Mouse (Mus musculus): ENCODE data around the gene Kat2a. TPM values are rescaled to one million over a fixed set of nuclear protein-coding genes. Genes with fewer than 3 reads are reported as not detected.
A peak's percentile ranks its signal among the peaks of the same experiment; 100 is the strongest.

Gene Kat2a
- total and polyA plus RNA-seq, 3 experiments, result 59.6 to 143 (median 63.7) TPM

GRCm38 (mm10) chr11:100714534-100714915, 2.3 kb upstream of the Kat2a start:
- Histone ChIP-seq H3K4me3 (ENCODE audit: control insufficient read depth in 1 of 2, insufficient read depth in 1 of 2, low read depth in 2 of 2, low read length in 2 of 2) (peak overlapping the region in 1 of 2 experiments; percentile 32; a peak in 3 of 4 replicates), H3K27ac (ENCODE audit: control insufficient read depth, low read depth, low read length) (peak overlapping the region; percentile 77), H3K4me1 (ENCODE audit: control insufficient read depth in 1 of 2, insufficient read depth in 2 of 2, low read length in 2 of 2) (peaks cover 5 to 27% of the 10 kb centered on the region in 2 experiments; a peak in 3 of 4 replicates), H3K9me3 (replicated peaks; ENCODE audit: insufficient read depth, low read length) (no peaks in the 10 kb centered on the region), H3K27me3 (ENCODE audit: control insufficient read depth in 1 of 2, insufficient read depth in 2 of 2, low read length in 2 of 2) (no peaks in the 10 kb centered on the region), H3K79me2 (ENCODE audit: control insufficient read depth, insufficient read depth, low read length, poor library complexity) (peaks cover 14% of the 10 kb centered on the region), H3K36me3 (ENCODE audit: control insufficient read depth in 1 of 2, insufficient read depth in 2 of 2, low read length in 2 of 2) (peaks cover 6 to 28% of the 10 kb centered on the region in 2 experiments), H3K9ac (ENCODE audit: control insufficient read depth, low read depth, low read length, poor library complexity, severe bottlenecking) (peak overlapping the region; percentile 64; the same call in 1 of the 2 replicates)
- peak; percentile 88 for DNase-seq (ENCODE audit: low read depth, low spot score)
- TF ChIP-seq RAD21 (IDR thresholded peaks at IDR 0.05; ENCODE audit: low read depth, low read length) (peak; percentile 81), MEF2A (IDR thresholded peaks at IDR 0.05; ENCODE audit: extremely low read depth, insufficient replicate concordance, low read depth, low read length, poor library complexity, severe bottlenecking) (no peak), ETS1 (IDR thresholded peaks at IDR 0.05; ENCODE audit: low read depth, low read length) (0 out of 2 replicates have a peak, but pooled peaks have one; percentile 43), E2F4 (IDR thresholded peaks at IDR 0.05; ENCODE audit: borderline replicate concordance, low read depth, low read length) (no peak), CHD2 (IDR thresholded peaks at IDR 0.05; ENCODE audit: low read length) (no peak), NELFE (IDR thresholded peaks at IDR 0.05; ENCODE audit: low read depth, low read length) (no peak), CHD1 (IDR thresholded peaks at IDR 0.05; ENCODE audit: low read depth, low read length) (no peak), KAT2A (conservative IDR thresholded peaks at IDR 0.05; ENCODE audit: low read depth, low read length) (no peak), MYC (IDR thresholded peaks at IDR 0.05; ENCODE audit: low read depth, low read length) (no peak), ZNF384 (IDR thresholded peaks at IDR 0.05; ENCODE audit: low read depth, low read length) (peak; percentile 49; the same call in 1 of the 2 replicates), USF1 (IDR thresholded peaks at IDR 0.05; ENCODE audit: low read depth, low read length) (no peak), RCOR1 (IDR thresholded peaks at IDR 0.05; ENCODE audit: low read depth, low read length) (0 out of 2 replicates have a peak, but pooled peaks have one; percentile 23), BHLHE40 (IDR thresholded peaks at IDR 0.05; ENCODE audit: borderline replicate concordance, low read depth, low read length) (no peak), MAZ (IDR thresholded peaks at IDR 0.05; ENCODE audit: low read depth, low read length) (no peak), MYB (IDR thresholded peaks at IDR 0.05; ENCODE audit: low read depth, low read length) (no peak), SMC3 (IDR thresholded peaks at IDR 0.05; ENCODE audit: low read depth, low read length) (peak; percentile 84), ZKSCAN1 (IDR thresholded peaks at IDR 0.05; ENCODE audit: low read depth, low read length) (no peak), MAFK (IDR thresholded peaks at IDR 0.05; ENCODE audit: borderline replicate concordance, low read depth, low read length) (no peak), TCF12 (IDR thresholded peaks at IDR 0.05; ENCODE audit: low read depth, low read length) (0 out of 2 replicates have a peak, but pooled peaks have one; percentile 44), ELF1 (IDR thresholded peaks at IDR 0.05; ENCODE audit: low read depth, low read length) (0 out of 2 replicates have a peak, but pooled peaks have one; percentile 31), GABPA (IDR thresholded peaks at IDR 0.05; ENCODE audit: low read depth, low read length) (no peak), HCFC1 (IDR thresholded peaks at IDR 0.05; ENCODE audit: low read depth, low read length) (0 out of 2 replicates have a peak, but pooled peaks have one; percentile 50), POLR2AphosphoS2 (IDR thresholded peaks at IDR 0.05; ENCODE audit: low read length) (no peak), ZC3H11A (IDR thresholded peaks at IDR 0.05; ENCODE audit: low read depth, low read length) (peak; percentile 71), JUND (IDR thresholded peaks at IDR 0.05; ENCODE audit: low read depth, low read length) (no peak), ZMIZ1 (IDR thresholded peaks at IDR 0.05; ENCODE audit: low read depth, low read length) (no peak), POLR2AphosphoS5 (IDR thresholded peaks at IDR 0.05; ENCODE audit: borderline replicate concordance, low read depth, low read length) (no peak), GATA1 (IDR thresholded peaks at IDR 0.05; ENCODE audit: low read depth, low read length) (peak; percentile 59), USF2 (IDR thresholded peaks at IDR 0.05; ENCODE audit: borderline replicate concordance in 1 of 2, insufficient read depth in 1 of 2, low read depth in 1 of 2, low read length in 2 of 2) (no peak), NRF1 (IDR thresholded peaks at IDR 0.05; ENCODE audit: insufficient read depth, low read depth, low read length, poor library complexity, severe bottlenecking) (no peak), CTCF (IDR thresholded peaks at IDR 0.05 in 2 of 3, conservative IDR thresholded peaks at IDR 0.05 in 1 of 3; ENCODE audit: control insufficient read depth in 1 of 3, insufficient read depth in 1 of 3, low read depth in 2 of 3, low read length in 3 of 3, poor library complexity in 1 of 3, severe bottlenecking in 1 of 3) (peak; percentile 79 to 88 (median 81)), TBP (IDR thresholded peaks at IDR 0.05; ENCODE audit: low read depth, low read length) (no peak), SIN3A (IDR thresholded peaks at IDR 0.05; ENCODE audit: low read length) (no peak; the same call in 1 of the 2 replicates), UBTF (IDR thresholded peaks at IDR 0.05; ENCODE audit: borderline replicate concordance, insufficient read depth, low read depth, low read length) (no peak), MAX (IDR thresholded peaks at IDR 0.05; ENCODE audit: low read length) (no peak), POLR2A (IDR thresholded peaks at IDR 0.05; ENCODE audit: control insufficient read depth in 1 of 2, insufficient read depth in 1 of 2, low read depth in 1 of 2, low read length in 2 of 2, poor library complexity in 1 of 2) (no peak), TAL1 (IDR thresholded peaks at IDR 0.05; ENCODE audit: low read length) (no peak)

Measured in MEL (cell line).